Mouse (Mus musculus): Measurements from ENCODE around the gene Pla2g4b. TPM values are rescaled to one million over a fixed set of nuclear protein-coding genes. Genes with fewer than 3 reads are reported as not detected.
A peak's percentile ranks its signal among the peaks of the same experiment; 100 is the strongest.

Gene Pla2g4b
- polyA plus RNA-seq, 1 experiment from 2014 or later: 0.18 TPM

GRCm38 (mm10) chr2:119992349-119992748 is 40.9 kb upstream of the Pla2g4b start:
- no peak overlapping the region for H3K4me3 ChIP-seq (ENCODE audit: low read depth, low read length)
- 81% methylated on average over 2 of the region's 2 CpGs for WGBS
- TF ChIP-seq EP300 (IDR thresholded peaks at IDR 0.05): no peak
- TF ChIP-seq CTCF (IDR thresholded peaks at IDR 0.05): no peak
- H3K27me3 ChIP-seq (replicated peaks; ENCODE audit: insufficient read depth, low read length): no peaks in the 10 kb centered on the region
- ATAC-seq (no peak), DNase-seq (ENCODE audit: low spot score) (no peak)
- H3K4me1 ChIP-seq (ENCODE audit: insufficient read depth, low read depth, low read length): peaks cover 16% of the 10 kb centered on the region
- H3K27ac ChIP-seq (ENCODE audit: low read length): no peak overlapping the region
- H3K9ac ChIP-seq (replicated peaks; ENCODE audit: low read depth): no peak overlapping the region
- H3K9me3 ChIP-seq (ENCODE audit: low read length): no peaks in the 10 kb centered on the region
- H3K36me3 ChIP-seq (ENCODE audit: insufficient read depth, low read length): no peaks in the 10 kb centered on the region
- H3K4me2 ChIP-seq (replicated peaks; ENCODE audit: low read depth, low read length): no peak overlapping the region

GRCm38 (mm10) chr2:119993515-119993914 is 39.7 kb upstream of the Pla2g4b start:
- ATAC-seq (no peak), DNase-seq (ENCODE audit: low spot score) (no peak)
- H3K27ac ChIP-seq (ENCODE audit: low read length): 0 out of 2 replicates have a peak overlapping the region, but pooled peaks have one; percentile 11
- H3K9me3 ChIP-seq (ENCODE audit: low read length): no peaks in the 10 kb centered on the region
- peaks cover 16% of the 10 kb centered on the region for H3K4me1 ChIP-seq (ENCODE audit: insufficient read depth, low read depth, low read length)
- H3K27me3 ChIP-seq (replicated peaks; ENCODE audit: insufficient read depth, low read length): no peaks in the 10 kb centered on the region
- WGBS: 52% methylated on average over 2 of the region's 2 CpGs
- H3K4me3 ChIP-seq (ENCODE audit: low read depth, low read length): no peak overlapping the region
- H3K36me3 ChIP-seq (ENCODE audit: insufficient read depth, low read length): no peaks in the 10 kb centered on the region
- no peak overlapping the region for H3K9ac ChIP-seq (replicated peaks; ENCODE audit: low read depth)
- TF ChIP-seq EP300 (IDR thresholded peaks at IDR 0.05) (no peak), CTCF (IDR thresholded peaks at IDR 0.05) (no peak)
- no peak overlapping the region for H3K4me2 ChIP-seq (replicated peaks; ENCODE audit: low read depth, low read length)

GRCm38 (mm10) chr2:119994839-119995238 is 38.4 kb upstream of the Pla2g4b start:
- TF ChIP-seq CTCF (IDR thresholded peaks at IDR 0.05): no peak
- TF ChIP-seq EP300 (IDR thresholded peaks at IDR 0.05): no peak
- Histone ChIP-seq H3K27ac (ENCODE audit: low read length) (peak overlapping the region; percentile 76), H3K4me2 (replicated peaks; ENCODE audit: low read depth, low read length) (no peak overlapping the region), H3K36me3 (ENCODE audit: insufficient read depth, low read length) (no peaks in the 10 kb centered on the region), H3K27me3 (replicated peaks; ENCODE audit: insufficient read depth, low read length) (no peaks in the 10 kb centered on the region), H3K9me3 (ENCODE audit: low read length) (no peaks in the 10 kb centered on the region), H3K4me3 (ENCODE audit: low read depth, low read length) (no peak overlapping the region), H3K9ac (replicated peaks; ENCODE audit: low read depth) (peak overlapping the region; percentile 26; the same call in 1 of the 2 replicates), H3K4me1 (ENCODE audit: insufficient read depth, low read depth, low read length) (peaks cover 13% of the 10 kb centered on the region)
- ATAC-seq (no peak), DNase-seq (ENCODE audit: low spot score) (no peak)
- 77% methylated on average over 6 of the region's 6 CpGs for WGBS

- peak overlapping the region; percentile 26; the same call in 1 of the 2 replicates for H3K9ac ChIP-seq (replicated peaks; ENCODE audit: low read depth)
- H3K27ac ChIP-seq (ENCODE audit: low read length): peak overlapping the region; percentile 76
- H3K4me3 ChIP-seq (ENCODE audit: low read depth, low read length): no peak overlapping the region
- peak; percentile 17 for ATAC-seq
- peaks cover 13% of the 10 kb centered on the region for H3K4me1 ChIP-seq (ENCODE audit: insufficient read depth, low read depth, low read length)
- H3K27me3 ChIP-seq (replicated peaks; ENCODE audit: insufficient read depth, low read length): no peaks in the 10 kb centered on the region
- H3K36me3 ChIP-seq (ENCODE audit: insufficient read depth, low read length): no peaks in the 10 kb centered on the region
- no peak overlapping the region for H3K4me2 ChIP-seq (replicated peaks; ENCODE audit: low read depth, low read length)
- peak; percentile 69 for DNase-seq (ENCODE audit: low spot score)
- 20% methylated on average over 9 of the region's 9 CpGs for WGBS
- H3K9me3 ChIP-seq (ENCODE audit: low read length): no peaks in the 10 kb centered on the region
- TF ChIP-seq CTCF (IDR thresholded peaks at IDR 0.05) (no peak), EP300 (IDR thresholded peaks at IDR 0.05) (no peak)
These were observed 37.6 kb upstream of the Pla2g4b start for GRCm38 (mm10) chr2:119995391-119996281.

- Histone ChIP-seq H3K36me3 (ENCODE audit: insufficient read depth, low read length) (no peaks in the 10 kb centered on the region), H3K4me1 (ENCODE audit: insufficient read depth, low read depth, low read length) (peaks cover 13% of the 10 kb centered on the region), H3K4me2 (replicated peaks; ENCODE audit: low read depth, low read length) (no peak overlapping the region), H3K9ac (replicated peaks; ENCODE audit: low read depth) (no peak overlapping the region), H3K9me3 (ENCODE audit: low read length) (no peaks in the 10 kb centered on the region), H3K4me3 (ENCODE audit: low read depth, low read length) (no peak overlapping the region), H3K27me3 (replicated peaks; ENCODE audit: insufficient read depth, low read length) (no peaks in the 10 kb centered on the region), H3K27ac (ENCODE audit: low read length) (no peak overlapping the region)
- no peak for TF ChIP-seq EP300 (IDR thresholded peaks at IDR 0.05)
- TF ChIP-seq CTCF (IDR thresholded peaks at IDR 0.05): no peak
- ATAC-seq (no peak), DNase-seq (ENCODE audit: low spot score) (no peak)
- WGBS: 75% methylated on average over 4 of the region's 4 CpGs
These were observed 35.9 kb upstream of the Pla2g4b start for GRCm38 (mm10) chr2:119997354-119997753.

GRCm38 (mm10) chr2:119999731-120000130 is 33.5 kb upstream of the Pla2g4b start:
- 0 out of 2 replicates have a peak, but pooled peaks have one; percentile 37 for ATAC-seq
- WGBS: 77% methylated on average over 2 of the region's 2 CpGs

More at GRCm38 (mm10) chr2:119999731-120000130, 33.5 kb upstream of the Pla2g4b start:
- H3K4me2 ChIP-seq (replicated peaks; ENCODE audit: low read depth, low read length): no peak overlapping the region
- H3K27me3 ChIP-seq (replicated peaks; ENCODE audit: insufficient read depth, low read length): no peaks in the 10 kb centered on the region
- peak; percentile 73 for DNase-seq (ENCODE audit: low spot score)
- H3K9me3 ChIP-seq (ENCODE audit: low read length): no peaks in the 10 kb centered on the region
- H3K4me3 ChIP-seq (ENCODE audit: low read depth, low read length): no peak overlapping the region
- TF ChIP-seq CTCF (IDR thresholded peaks at IDR 0.05) (no peak), EP300 (IDR thresholded peaks at IDR 0.05) (no peak; the same call in 1 of the 2 replicates)
- H3K4me1 ChIP-seq (ENCODE audit: insufficient read depth, low read depth, low read length): peaks cover 13% of the 10 kb centered on the region
- H3K27ac ChIP-seq (ENCODE audit: low read length): no peak overlapping the region
- no peak overlapping the region for H3K9ac ChIP-seq (replicated peaks; ENCODE audit: low read depth)
- no peaks in the 10 kb centered on the region; the same call in 1 of the 2 replicates for H3K36me3 ChIP-seq (ENCODE audit: insufficient read depth, low read length)
